Mouse (Mus musculus): ENCODE data around the gene Zfp790. TPM values are rescaled to one million over a fixed set of nuclear protein-coding genes. Genes with fewer than 3 reads are reported as not detected.

Zfp790 gene
- 0.53 and 0.97 TPM in 2 replicates for polyA plus RNA-seq (2012; ENCODE audit: low replicate concordance)

DNA sequence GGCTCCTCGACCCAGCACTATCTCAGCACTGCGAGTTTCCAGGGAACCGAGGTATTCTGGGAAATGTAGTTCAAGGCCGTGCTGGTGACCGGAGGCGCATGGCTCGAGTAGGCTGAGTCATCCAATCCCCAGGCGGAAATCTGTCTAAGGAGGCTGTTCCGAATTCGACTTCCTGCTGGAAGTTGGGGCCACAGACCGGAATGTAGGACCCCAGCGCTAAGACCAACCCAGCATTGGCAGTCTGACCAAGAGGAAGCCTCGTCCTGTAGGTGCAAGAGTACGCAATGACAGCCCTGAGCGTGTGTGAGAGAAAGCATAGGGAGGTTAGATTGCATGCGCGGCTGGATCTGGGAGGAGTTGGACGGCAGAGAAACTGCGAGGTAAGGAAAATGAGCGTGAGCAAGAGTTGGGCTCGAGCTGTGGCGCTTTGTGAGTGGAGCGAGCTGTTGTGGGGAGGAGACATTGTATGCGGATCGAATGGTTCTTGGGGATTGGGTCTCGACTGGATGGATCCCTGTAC is at the start of gene Zfp790:
Gene Zfp790, plus strand, starts transcription at position 205 of the 520 bp plus-strand sequence.

DNA sequence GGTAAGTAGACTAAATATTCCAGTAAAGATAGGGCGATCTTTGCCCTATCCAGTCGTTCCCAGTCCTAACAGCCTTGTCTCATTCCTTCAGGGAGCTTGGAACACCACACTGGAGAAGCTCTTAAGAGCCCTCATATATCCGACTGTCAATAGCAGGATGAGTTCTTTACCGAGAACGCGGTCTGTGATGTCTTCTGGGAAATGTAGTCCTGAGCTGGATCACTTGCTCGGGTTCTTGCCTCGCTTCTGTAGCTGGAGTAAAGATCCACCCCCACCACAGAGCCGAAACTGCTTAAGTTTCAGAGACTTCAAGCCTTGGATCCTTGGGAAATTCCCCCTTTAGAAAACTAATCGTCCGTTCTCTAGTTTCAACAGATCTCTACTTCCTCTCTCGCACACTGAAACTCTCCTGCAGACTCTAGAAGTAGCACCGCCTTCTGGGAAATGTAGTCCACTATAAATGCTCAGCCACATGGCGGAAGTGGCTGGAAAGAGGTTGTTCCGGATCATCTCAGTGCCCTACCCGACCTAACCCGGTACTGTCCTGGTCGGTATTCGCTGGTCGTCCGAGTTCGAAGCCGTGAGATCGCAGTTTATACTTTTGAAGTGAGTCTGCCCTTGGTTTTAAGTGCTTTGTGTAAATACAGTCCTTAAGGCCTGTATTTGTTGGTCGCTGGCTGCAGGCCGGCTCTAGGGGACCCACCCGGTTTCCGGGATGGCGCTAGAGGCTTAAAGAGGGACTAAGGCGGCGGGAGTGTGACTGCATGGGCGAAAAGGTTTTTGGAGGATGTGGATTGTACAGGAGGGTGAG is 47.6 kb upstream of the Zfp790 start, which contains the start of gene Zfp84:
Gene Zfp84, plus strand, starts transcription at position 463 of the 811 bp plus-strand sequence.

DNA sequence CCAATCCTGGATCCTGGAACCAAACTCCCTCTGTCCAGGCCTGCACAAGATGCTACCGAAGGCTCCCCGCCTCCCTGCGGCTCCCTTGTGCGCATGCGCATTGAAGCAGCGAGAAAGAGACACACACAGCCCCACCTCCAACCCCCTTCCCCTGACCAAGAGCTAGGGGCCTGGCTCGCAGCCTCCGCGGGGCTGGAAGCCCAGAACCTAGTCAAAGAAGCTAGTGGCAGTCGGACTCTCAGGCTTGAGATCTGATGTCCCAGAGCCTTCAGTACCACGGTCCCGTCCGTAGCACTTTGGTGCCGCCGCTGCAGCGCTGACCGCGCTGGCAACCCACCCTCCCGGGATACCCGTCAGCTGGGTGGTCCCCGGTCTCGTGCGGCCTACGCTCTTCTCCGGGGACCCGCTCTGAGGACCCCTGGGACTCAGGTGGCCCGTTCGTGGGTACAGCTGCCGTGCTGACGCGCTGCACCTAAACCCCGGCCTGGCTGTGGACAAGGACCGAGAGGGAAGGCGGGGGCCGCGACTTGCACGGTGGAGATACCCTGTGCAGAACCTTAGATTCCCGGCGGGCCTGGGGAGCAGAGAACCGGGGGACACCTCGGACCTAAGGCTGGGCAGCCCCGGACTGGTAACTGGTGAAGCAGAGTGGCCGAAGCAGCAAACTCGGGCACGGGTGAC is 31.9 kb upstream of the Zfp790 start, which contains the start of gene Zfp30:
Gene Zfp30, plus strand, starts transcription at position 128 of the 681 bp plus-strand sequence.

DNA sequence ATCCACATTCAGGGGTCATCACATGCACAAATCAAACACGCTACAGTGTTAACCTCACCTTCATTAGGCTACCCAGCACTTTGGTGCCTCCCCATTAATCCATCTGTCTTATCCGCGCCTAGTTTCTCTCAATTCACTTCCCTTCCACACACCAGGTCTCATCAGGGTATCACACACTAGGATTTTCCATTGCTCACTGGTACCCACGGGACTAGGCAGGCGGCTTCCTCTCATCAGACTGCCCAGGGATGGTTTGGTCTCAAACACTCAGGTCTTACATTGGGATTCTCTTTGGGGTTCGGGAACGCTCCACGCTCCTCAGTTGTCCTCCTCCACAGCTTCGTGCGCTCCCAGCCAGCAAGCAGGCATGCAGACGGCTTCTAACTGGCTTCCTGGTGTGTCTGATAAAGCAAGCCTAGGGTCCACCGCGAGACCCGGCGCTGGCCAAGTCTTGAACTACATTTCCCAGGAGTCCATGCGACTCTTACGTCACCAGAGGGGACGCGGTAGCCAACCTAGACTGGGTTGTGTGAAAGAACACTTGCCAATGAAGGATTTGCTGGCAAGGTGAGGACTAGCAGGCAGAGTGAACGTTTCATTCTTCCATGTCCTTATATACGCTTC is 37.4 kb downstream of the Zfp790 start, which contains the start of gene Zfp940:
Gene Zfp940, minus strand, starts transcription at position 451 of the 624 bp plus-strand sequence.

DNA sequence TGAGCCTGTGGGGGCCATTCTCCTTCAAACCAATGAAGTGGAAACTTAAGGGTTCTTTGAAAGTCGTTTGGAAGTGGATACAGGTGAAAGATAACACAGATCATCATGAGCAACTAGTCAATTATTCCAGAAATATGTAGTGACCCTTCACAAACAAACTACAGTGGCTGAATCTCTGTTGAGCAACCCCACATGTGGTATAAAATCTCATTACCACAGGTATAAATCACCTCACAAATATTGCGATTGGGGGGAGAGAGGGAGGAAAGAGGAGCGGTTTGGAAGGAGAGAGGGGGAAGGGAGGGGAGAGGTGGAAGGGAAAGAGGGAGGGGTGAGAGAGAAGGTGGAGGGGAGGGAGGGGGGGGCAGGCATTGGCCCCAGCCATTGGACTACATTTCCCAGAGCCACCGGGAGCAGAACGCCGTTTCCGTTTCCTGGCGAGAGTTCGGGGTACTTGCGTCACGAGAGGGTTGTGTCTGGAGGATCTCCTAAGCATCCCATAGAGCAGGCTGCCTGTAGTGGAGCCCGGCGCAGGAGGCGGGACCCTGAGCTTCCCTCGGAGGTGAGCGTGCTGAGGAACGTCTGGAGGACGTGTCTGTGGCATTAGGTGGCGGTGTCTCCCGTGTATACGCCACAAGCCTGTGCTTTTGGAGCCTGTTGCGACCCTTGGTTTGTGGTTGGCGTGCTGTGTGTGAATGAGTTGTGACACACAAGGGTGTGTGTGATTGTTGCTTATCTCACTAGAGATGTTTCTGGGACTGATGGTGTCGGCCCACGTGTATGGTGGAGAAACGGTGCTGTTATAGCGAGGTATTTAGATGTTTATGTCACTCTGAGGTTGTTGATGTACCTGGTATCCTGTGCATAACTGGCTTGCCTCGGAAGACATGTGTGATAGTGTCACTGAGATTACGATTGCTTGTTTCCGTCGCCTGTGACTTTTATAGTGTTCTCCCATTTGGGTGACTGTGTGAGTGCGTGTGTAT is 43.9 kb downstream of the Zfp790 start, which contains the start of gene Zfp420:
Gene Zfp420, plus strand, starts transcription at position 448 of the 986 bp plus-strand sequence.

Other genes with a start within 250 kb of the Zfp790 start
- gene Catsperg2, start 89.1 kb upstream of the Zfp790 start, polyA plus RNA-seq (2012; ENCODE audit: low replicate concordance) = 0.06 and 0.13 TPM in 2 replicates
- 1.2 and 4.8 TPM in 2 replicates for gene Zfp84, start 47.6 kb upstream of the Zfp790 start, polyA plus RNA-seq (2012; ENCODE audit: low replicate concordance)
- gene Zfp30, start 32.1 kb upstream of the Zfp790 start, polyA plus RNA-seq (2012; ENCODE audit: low replicate concordance) = 1.0 and 1.3 TPM in 2 replicates
- 0.21 TPM in 1 of 2 replicates, not detected in the other for gene Zfp940, start 37.6 kb downstream of the Zfp790 start, polyA plus RNA-seq (2012; ENCODE audit: low replicate concordance)
- 0.18 and 0.53 TPM in 2 replicates for gene Zfp420, start 43.9 kb downstream of the Zfp790 start, polyA plus RNA-seq (2012; ENCODE audit: low replicate concordance)
- gene Zfp27, start 90.5 kb downstream of the Zfp790 start, polyA plus RNA-seq (2012; ENCODE audit: low replicate concordance) = 0.48 and 0.52 TPM in 2 replicates
- 0.18 and 0.31 TPM in 2 replicates for gene Zfp383, start 92.1 kb downstream of the Zfp790 start, polyA plus RNA-seq (2012; ENCODE audit: low replicate concordance)
- 3.1 and 10.3 TPM in 2 replicates for gene Zfp74, start 138.0 kb downstream of the Zfp790 start, polyA plus RNA-seq (2012; ENCODE audit: low replicate concordance)
- 1.4 and 3.4 TPM in 2 replicates for gene Zfp568, start 167.8 kb downstream of the Zfp790 start, polyA plus RNA-seq (2012; ENCODE audit: low replicate concordance)
- gene Zfp14, start 235.3 kb downstream of the Zfp790 start, polyA plus RNA-seq (2012; ENCODE audit: low replicate concordance) = 0.10 and 0.27 TPM in 2 replicates

Measured in hematopoietic multipotent progenitor cell, adult 10-12 weeks (in vitro differentiated cells).